Mouse (Mus musculus) liver, embryonic 14.5 days (tissue): Measurements from ENCODE around the gene Ncaph2.

ENCODE experiments used
- CTCF ChIP-seq: IDR thresholded peaks from 2 replicates; pipeline ENCODE4 v1.5.1; 2016; ENCODE audit warnings: antibody characterized with exemption, low read depth, control low read depth
- EP300 ChIP-seq: IDR thresholded peaks from 2 replicates; pipeline ENCODE4 v1.6.1; 2016; ENCODE audit warnings: antibody characterized with exemption, low read depth

GRCm38 (mm10) chr15:89315190-89315731, 40.3 kb upstream of the Ncaph2 start, which contains the start of gene Sbf1:
- TF ChIP-seq EP300 (no peak), CTCF (peak; percentile 15; the same call in 1 of the 2 replicates)
